27 mouse cellular contexts compared by ENCODE assay signal in the genomic region with DNA sequence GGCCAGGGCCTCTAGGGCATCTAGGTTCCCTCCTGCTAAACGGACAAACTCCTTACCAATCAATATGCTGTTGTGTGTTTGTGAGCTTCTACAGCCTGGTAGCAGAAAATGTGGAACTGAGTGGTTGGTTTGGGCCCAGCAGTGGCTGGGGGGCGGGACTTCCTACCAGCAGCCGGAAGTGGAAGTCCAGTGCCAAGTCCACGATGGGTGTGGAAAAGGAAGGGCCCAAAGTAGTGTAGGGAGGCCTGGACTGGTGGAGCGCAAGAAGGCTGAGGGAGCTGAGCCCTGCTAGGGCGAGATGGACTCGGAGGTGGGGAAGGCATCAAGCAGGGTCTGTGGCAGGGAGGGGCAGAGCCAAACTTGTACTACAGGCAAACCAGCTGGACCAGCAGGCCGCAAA.
"Had no signal": no experiment of that assay in that cellular context is flagged by ENCODE, and none has a peak within 500 bp of the region (broad histone marks: within the 10 kb centered on the region; RNA-seq: fewer than 3 reads in every experiment).

No protein-coding gene starts in this region.

- H3K36me3 ChIP-seq: heart, embryonic 13.5 days; heart, embryonic 15.5 days; hindbrain, embryonic 13.5 days; hindbrain, embryonic 15.5 days; kidney, embryonic 15.5 days; limb, embryonic 13.5 days; limb, embryonic 15.5 days had no signal

- H3K4me2 ChIP-seq: heart, embryonic 11.5 days; heart, embryonic 13.5 days; heart, embryonic 15.5 days; hindbrain, embryonic 13.5 days; hindbrain, embryonic 15.5 days; kidney, embryonic 15.5 days; limb, embryonic 13.5 days; limb, embryonic 15.5 days; liver, embryonic 11.5 days had no signal

- H3K27me3 ChIP-seq: heart, embryonic 13.5 days; heart, embryonic 15.5 days; hindbrain, embryonic 13.5 days; hindbrain, embryonic 15.5 days; kidney, embryonic 15.5 days; limb, embryonic 13.5 days; limb, embryonic 15.5 days had no signal

- H3K27ac ChIP-seq: heart, adult 2 months; heart, embryonic 13.5 days; heart, embryonic 15.5 days; hindbrain, embryonic 13.5 days; hindbrain, embryonic 15.5 days; hindbrain, postnatal 0 days; kidney, embryonic 15.5 days; kidney, postnatal 0 days; limb, embryonic 13.5 days; limb, embryonic 15.5 days; liver, embryonic 14.5 days had no signal

- H3K9ac ChIP-seq: heart, embryonic 13.5 days; heart, embryonic 15.5 days; hindbrain, embryonic 13.5 days; hindbrain, embryonic 15.5 days; kidney, embryonic 15.5 days; limb, embryonic 13.5 days; limb, embryonic 15.5 days; liver, embryonic 14.5 days had no signal

- ATAC-seq: hindbrain, postnatal 0 days; intestine, embryonic 16.5 days had no signal

- DNase-seq: gastrocnemius, postnatal 14 days; gastrocnemius, postnatal 36 days; heart, adult 11 months; heart, adult 2 months; heart, postnatal 14 days; heart, postnatal 36 days; kidney, adult 11 months; kidney, adult 2 months; kidney, adult 9 months; kidney, postnatal 14 days; kidney, postnatal 36 days; layer of hippocampus, adult 9-11 months; layer of hippocampus, postnatal 36 days; left cerebral cortex, postnatal 4 days had no signal

- H3K4me1 ChIP-seq: heart, embryonic 13.5 days; heart, embryonic 15.5 days; hindbrain, embryonic 13.5 days; hindbrain, embryonic 15.5 days; kidney, embryonic 15.5 days; limb, embryonic 13.5 days; limb, embryonic 15.5 days had no signal

- H3K4me3 ChIP-seq: heart, adult 2 months; heart, embryonic 13.5 days; heart, embryonic 15.5 days; hindbrain, embryonic 13.5 days; hindbrain, embryonic 15.5 days; kidney, embryonic 15.5 days; limb, embryonic 13.5 days; limb, embryonic 15.5 days had no signal

- H3K9me3 ChIP-seq: heart, embryonic 13.5 days; heart, embryonic 15.5 days; hindbrain, embryonic 13.5 days; hindbrain, embryonic 15.5 days; kidney, embryonic 15.5 days; limb, embryonic 13.5 days; limb, embryonic 15.5 days had no signal
